Mouse (Mus musculus) liver, adult 2 months (tissue): ENCODE data around the gene Gm20521. TPM values are rescaled to one million over a fixed set of nuclear protein-coding genes. Genes with fewer than 3 reads are reported as not detected.

ENCODE experiments used
- DNase-seq: peaks from one replicate; pipeline ENCODE4 v3.0.0-alpha.2; 2011; ENCODE audit warnings: low read depth, low spot score; ENCODE audit errors: extremely low read depth
- H3K27ac ChIP-seq: fragments of 200-500 bp; replicated peaks from 2 replicates; pipeline ENCODE4 v1.5.1; 2012; ENCODE audit warnings: low read depth, mild to moderate bottlenecking, control low read depth, inconsistent platforms, low read length; ENCODE audit not compliant: insufficient read depth
- H3K27me3 ChIP-seq: fragments of 200-500 bp; 2 replicates; pipeline ENCODE4 v1.6.1; 2012; ENCODE audit warnings: mild to moderate bottlenecking, moderate library complexity, low read length, inconsistent platforms; ENCODE audit not compliant: control insufficient read depth, insufficient read depth
- H3K36me3 ChIP-seq: fragments of 200-500 bp; 2 replicates; pipeline ENCODE4 v1.6.1; 2012; ENCODE audit warnings: low read length, inconsistent platforms; ENCODE audit not compliant: control insufficient read depth, insufficient read depth
- H3K4me1 ChIP-seq: fragments of 200-500 bp; 2 replicates; pipeline ENCODE4 v1.6.1; 2011; ENCODE audit warnings: low read length; ENCODE audit not compliant: control insufficient read depth, insufficient read depth
- H3K4me3 ChIP-seq: fragments of 200-500 bp; 2 replicates; pipeline ENCODE4 v1.5.1; 2011; ENCODE audit warnings: low read depth, mild to moderate bottlenecking, control low read depth, low read length, moderate library complexity; ENCODE audit not compliant: insufficient read depth
- H3K79me2 ChIP-seq: fragments of 200-500 bp; 2 replicates; pipeline ENCODE4 v1.6.1; 2012; ENCODE audit warnings: inconsistent platforms, mild to moderate bottlenecking, low read length, moderate library complexity; ENCODE audit not compliant: control insufficient read depth, insufficient read depth
- H3K9ac ChIP-seq: fragments of 200-500 bp; 2 replicates; pipeline ENCODE4 v1.6.1; 2012; ENCODE audit warnings: low read depth, mild to moderate bottlenecking, control low read depth, inconsistent platforms, low read length
- CTCF ChIP-seq: fragments of 200-500 bp; IDR thresholded peaks from 2 replicates; pipeline ENCODE4 v1.5.1; 2011; ENCODE audit warnings: low read depth, low read length, control low read depth
- POLR2A ChIP-seq: fragments of 200-500 bp; IDR thresholded peaks from 2 replicates; pipeline ENCODE4 v1.6.1; 2011; ENCODE audit warnings: low read length, control low read depth; ENCODE audit not compliant: insufficient read depth; ENCODE audit errors: extremely low read depth
- WGBS: fragments of 180-500 bp; shearing (Covaris S2); methylation state at CpG from one replicate; pipeline ENCODE4 v1.1.7; 2018; 5-methylcytosine and 5-hydroxymethylcytosine counted together
- polyA plus RNA-seq: library from polyadenylated mRNA; depleted of rRNA; stranded (reverse); fragments of >200 nt; gene quantifications from 2 replicates; pipeline ENCODE4 v1.2.3, GENCODE M21; 2012
- total RNA-seq: library from RNA; depleted of rRNA; stranded (reverse); fragments of >200 nt; gene quantifications from 2 replicates; pipeline ENCODE4 v1.2.3, GENCODE M21; 2014

Gene Gm20521
- total and polyA plus RNA-seq, 2 experiments, result 7.9 TPM; not detected in 1

GRCm38 (mm10) chr14:54932645-54933150, 49.5 kb downstream of the Gm20521 start, which contains the start of gene Il25:
Gene Il25 (plus strand): TSS chr14:54932695.
- no peaks in the 10 kb centered on the region for H3K79me2 ChIP-seq
- no peak within 1 kb of the TSS for H3K27ac ChIP-seq
- H3K4me1 ChIP-seq, result no peaks in the 10 kb centered on the region
- 0 out of 2 replicates have a peak, but pooled peaks cover 2% of the 10 kb centered on the region for H3K27me3 ChIP-seq
- no peak within 1 kb of the TSS for H3K4me3 ChIP-seq
- H3K9ac ChIP-seq, result no peak within 1 kb of the TSS
- H3K36me3 ChIP-seq, result no peaks in the 10 kb centered on the region
- 65% methylated on average over 6 of the region's 6 CpGs for WGBS
- no peak for TF ChIP-seq CTCF
- TF ChIP-seq POLR2A, result no peak
- DNase-seq, result no peak

GRCm38 (mm10) chr14:54935904-54936830, 52.9 kb downstream of the Gm20521 start, which contains the start of gene Cmtm5:
Gene Cmtm5 (plus strand): TSS chr14:54936261.
- TF ChIP-seq POLR2A, result no peak
- TF ChIP-seq CTCF, result no peak
- no peaks in the 10 kb centered on the region for H3K36me3 ChIP-seq
- no peaks in the 10 kb centered on the region for H3K27me3 ChIP-seq
- no peak within 1 kb of the TSS for H3K27ac ChIP-seq
- H3K4me3 ChIP-seq, result no peak within 1 kb of the TSS
- no peaks in the 10 kb centered on the region for H3K4me1 ChIP-seq
- DNase-seq, result no peak
- H3K79me2 ChIP-seq, result no peaks in the 10 kb centered on the region
- no peak within 1 kb of the TSS for H3K9ac ChIP-seq
- 56% methylated on average over 8 of the region's 8 CpGs for WGBS

DNA sequence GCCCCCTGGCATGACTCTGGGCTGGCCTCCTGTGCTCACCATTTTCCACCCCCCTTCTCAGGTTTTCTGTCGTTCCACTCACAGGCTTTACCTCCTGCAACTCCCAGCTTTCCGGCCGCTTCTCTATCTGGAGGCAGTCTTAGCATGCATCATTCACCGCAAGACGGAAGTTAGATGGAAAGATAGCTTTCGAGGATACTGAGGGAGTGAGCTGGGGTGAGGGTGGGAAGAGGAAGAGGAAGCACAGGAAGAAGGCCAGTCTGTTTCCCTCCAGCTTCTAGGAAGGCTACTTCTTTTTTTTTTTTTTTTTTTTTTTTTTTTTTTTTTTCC, 53.6 kb downstream of the Gm20521 start:
- Histone ChIP-seq H3K27me3 (no peaks in the 10 kb centered on the region), H3K4me3 (no peak overlapping the region), H3K9ac (no peak overlapping the region), H3K4me1 (no peaks in the 10 kb centered on the region), H3K36me3 (no peaks in the 10 kb centered on the region), H3K79me2 (no peaks in the 10 kb centered on the region), H3K27ac (no peak overlapping the region)
- TF ChIP-seq POLR2A, result no peak
- no peak for TF ChIP-seq CTCF
- WGBS, result 61% methylated on average over 6 of the region's 6 CpGs
- no peak for DNase-seq

GRCm38 (mm10) chr14:54937361-54938182, 54.3 kb downstream of the Gm20521 start:
- Histone ChIP-seq H3K36me3 (no peaks in the 10 kb centered on the region), H3K4me1 (no peaks in the 10 kb centered on the region), H3K9ac (no peak overlapping the region), H3K27ac (no peak overlapping the region), H3K4me3 (no peak overlapping the region), H3K27me3 (no peaks in the 10 kb centered on the region), H3K79me2 (no peaks in the 10 kb centered on the region)
- 85% methylated on average over 16 of the region's 16 CpGs for WGBS
- no peak for DNase-seq
- no peak for TF ChIP-seq CTCF
- TF ChIP-seq POLR2A, result no peak

DNA sequence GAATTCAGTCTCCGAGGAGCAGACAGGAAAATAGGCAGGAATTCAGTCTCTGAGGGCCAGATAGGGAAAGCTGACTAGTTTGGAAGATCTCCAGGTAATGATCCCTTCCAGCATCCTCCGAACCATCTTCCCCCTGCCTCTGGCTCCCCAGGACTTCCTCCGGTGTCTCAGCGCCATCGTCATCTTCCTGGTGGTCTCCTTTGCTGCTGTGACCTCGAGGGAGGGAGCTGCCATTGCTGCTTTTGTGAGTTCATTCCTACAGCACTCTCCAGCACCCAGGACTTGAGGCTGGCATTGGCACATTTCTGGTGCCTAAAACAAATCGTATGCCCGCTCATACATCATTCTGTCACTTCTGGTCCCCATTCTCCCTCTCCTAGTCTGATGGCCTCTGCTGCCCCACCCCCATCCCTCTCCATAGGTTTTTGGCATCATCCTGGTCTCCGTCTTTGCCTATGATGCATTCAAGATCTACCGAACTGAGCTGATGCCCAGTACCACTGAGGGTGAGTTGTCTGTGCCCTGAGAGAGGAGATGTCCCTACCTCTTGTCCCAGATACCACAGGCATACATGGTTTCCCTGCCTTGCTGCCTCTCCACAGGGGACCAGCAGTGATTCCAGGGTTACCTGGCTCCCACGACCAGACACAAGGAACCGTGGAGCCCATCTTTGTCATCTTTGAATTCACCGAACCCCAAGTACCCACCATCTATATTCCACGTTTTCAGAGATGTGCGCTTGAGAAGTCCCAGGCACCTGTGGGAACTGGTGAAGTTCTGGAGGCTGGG, 55.4 kb downstream of the Gm20521 start:
- H3K27ac ChIP-seq, result no peak overlapping the region
- H3K4me3 ChIP-seq, result no peak overlapping the region
- no peak for DNase-seq
- H3K79me2 ChIP-seq, result no peaks in the 10 kb centered on the region
- no peaks in the 10 kb centered on the region for H3K36me3 ChIP-seq
- TF ChIP-seq CTCF (no peak), POLR2A (no peak)
- 76% methylated on average over 15 of the region's 15 CpGs for WGBS
- H3K9ac ChIP-seq, result no peak overlapping the region
- no peaks in the 10 kb centered on the region for H3K27me3 ChIP-seq
- no peaks in the 10 kb centered on the region for H3K4me1 ChIP-seq
